Mouse (Mus musculus) ovary, postnatal 14 days (tissue): ENCODE data around the gene Ilf3.

Experiments
- DNase-seq: peaks from one replicate; pipeline ENCODE4 v3.0.0; 2022; ENCODE audit warnings: low spot score

The Ilf3 gene

DNA sequence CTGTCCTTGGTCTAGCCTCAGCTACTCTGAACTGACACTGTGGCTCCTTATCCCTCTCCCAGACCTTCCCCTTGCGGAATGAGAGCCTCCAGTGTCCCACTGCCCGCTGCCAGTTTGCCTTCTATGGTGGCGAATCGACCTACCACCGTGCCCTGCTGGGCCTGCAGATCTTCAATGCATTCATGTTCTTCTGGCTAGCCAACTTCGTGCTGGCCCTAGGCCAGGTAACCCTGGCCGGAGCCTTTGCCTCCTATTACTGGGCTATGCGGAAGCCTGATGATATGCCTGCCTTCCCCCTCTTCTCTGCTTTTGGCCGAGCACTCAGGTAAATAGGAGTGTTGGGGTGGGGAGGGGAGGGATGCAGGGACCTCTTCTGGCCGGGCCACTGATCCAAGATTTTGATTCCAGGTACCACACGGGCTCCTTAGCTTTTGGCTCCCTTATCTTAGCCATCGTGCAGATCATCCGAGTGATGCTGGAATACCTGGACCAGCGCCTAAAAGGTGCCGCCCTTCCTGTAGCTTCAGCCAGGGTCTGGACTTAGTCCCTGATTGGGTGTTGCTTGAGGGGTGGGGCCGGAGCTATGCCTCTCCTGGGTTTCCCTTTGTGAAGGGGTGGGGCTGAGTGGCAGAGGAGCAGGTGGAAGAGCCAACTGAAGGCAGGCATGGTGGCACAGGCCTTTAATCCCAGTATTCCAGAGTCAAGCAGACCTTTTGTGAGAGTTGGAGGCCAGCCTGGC is 20.9 kb upstream of the Ilf3 start:
- DNase-seq = no peak

DNA sequence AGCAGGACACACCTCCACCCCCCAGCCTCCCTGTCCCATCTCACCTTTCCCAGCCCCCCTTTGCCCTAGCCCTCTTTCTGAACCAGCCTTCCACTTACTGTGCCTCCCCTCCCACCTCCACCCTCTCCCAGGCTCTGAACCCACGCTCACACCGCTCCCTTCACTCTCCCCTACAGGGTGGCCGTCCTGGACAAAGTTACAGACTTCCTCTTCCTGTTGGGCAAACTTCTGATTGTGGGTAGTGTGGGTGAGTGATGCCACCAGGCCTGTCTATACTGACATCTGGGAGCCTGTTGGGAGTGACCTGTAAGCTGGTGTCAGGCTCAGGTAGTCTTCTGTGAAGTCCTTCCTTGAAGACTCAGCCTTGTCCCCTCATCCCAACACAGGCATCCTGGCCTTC is 19.5 kb upstream of the Ilf3 start:
- no peak for DNase-seq

DNA sequence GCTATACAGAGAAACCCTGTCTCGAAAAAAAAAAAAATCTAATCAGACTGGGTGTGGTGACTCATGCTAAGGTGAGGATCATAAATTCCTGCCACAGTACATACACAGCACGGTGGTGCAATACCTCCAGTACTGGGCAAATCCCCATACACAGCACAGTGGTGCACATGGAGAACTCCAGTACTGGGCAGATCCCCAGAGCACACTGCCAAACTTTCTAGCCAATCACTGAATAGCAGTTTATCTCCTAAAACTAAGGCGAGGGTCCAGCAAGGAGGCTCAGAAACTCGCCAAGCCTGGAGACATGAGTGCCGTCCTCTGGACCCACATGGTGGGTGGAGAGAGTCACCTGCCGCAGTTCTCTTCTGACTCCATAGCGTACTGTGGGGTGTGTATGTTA is 16.5 kb upstream of the Ilf3 start:
- DNase-seq = no peak

DNA sequence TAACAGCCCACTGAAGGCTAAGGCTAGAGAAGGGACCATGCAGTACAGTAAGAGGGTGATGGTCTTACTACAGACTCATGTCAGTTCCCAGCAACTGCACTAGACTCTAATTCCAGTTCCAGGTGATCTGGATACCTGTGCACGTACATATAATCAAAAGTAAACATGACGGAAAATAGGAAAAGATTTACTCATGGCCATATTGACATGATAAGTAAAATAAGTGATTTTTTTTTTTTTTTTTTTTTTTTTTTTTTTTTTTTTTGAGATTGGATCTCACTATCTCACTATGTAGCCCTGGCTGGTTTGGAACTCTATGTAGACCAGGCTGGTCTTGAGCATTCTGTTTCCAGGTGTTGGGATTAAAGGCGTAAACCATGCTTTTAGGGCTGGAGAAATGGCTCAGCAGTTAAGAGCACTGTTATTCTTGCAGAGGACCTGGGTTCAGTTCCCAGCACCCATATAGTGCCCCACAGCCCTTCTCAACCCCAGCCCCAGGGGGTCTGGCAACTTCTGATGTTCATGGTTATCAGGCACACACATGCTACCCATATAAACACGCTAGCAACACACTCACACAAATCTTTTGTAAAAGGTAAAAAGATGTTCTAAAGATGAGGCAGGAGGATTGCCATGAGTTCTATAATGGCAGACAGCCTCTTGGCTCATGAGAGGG is 15.8 kb upstream of the Ilf3 start:
- DNase-seq = no peak

DNA sequence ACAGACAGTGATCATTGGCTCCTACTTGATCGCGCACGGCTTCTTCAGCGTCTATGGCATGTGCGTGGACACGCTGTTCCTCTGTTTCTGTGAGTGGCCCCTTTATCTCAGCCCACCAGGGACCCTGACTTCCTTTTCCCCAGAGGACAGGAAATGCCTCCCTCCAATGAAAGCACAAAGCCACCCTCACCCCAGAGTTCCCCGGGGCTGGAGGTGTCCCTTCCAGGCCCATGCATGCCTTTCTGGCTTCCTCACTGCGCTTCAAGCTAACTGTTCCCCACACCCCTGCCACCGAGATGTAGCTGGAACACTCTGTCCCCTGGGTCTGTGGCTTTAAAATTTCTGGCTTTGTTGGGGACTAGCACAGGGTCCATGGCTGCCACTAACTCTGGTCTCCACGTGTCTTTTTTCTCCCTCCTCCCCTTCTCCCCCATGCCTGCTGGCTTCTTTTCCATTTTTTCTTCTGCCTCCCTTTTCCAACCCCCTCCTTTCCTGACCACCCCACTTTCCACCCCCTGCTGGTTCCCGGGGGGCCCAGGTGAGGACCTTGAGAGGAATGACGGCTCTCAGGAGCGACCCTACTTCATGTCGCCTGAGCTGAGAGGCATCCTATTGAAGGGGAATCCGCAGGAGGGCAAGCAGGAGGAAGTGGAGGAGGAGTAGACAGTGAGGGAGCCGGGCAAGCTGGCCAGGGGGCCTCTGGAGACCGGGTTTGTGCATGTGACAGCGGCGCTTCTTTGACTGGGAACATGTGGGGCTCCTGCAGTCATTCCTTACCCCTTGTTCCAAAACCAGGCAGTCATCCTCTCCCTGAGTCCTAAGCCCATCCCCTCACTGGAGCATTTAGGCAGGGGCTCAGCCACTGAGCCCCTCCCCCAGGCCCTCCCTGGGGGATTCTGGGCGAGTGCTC is 15.0 kb upstream of the Ilf3 start:
- no peak for DNase-seq

DNA sequence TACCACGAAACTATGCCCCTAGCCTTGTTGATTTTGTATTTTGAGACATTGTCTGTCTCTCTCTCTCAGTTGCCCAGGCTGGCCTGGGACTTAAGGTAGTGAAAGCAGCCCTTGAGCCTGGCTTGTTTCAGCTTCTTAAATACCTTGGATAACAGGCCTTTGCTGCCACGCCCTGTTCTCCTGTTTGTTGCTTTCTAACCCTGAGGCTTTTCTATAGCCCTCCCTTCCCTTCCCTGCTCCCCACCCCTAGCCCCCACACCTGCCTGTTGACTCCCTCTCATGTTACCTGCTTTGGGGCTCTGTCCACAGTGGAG is 14.3 kb upstream of the Ilf3 start:
- DNase-seq = no peak

DNA sequence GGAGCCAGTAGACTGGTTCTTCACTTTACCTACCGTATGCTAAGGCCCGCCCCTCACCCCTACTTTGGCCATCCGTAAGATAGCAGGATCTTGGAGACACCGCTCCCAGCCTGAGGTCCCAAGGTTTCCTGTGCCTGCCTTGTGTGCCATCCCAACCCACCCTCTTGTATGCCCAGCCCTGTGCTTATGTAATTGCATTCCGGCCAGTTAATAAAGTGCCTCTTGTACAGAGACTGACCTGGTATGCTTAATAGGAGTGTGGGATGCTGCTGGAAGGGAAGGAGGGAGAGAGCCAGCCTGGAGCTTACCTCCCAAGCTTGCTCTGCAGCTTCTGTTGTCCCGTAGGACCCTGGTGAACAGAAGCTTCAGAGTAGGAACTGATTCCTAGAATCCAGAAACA is 12.9 kb upstream of the Ilf3 start:
- DNase-seq = no peak

DNA sequence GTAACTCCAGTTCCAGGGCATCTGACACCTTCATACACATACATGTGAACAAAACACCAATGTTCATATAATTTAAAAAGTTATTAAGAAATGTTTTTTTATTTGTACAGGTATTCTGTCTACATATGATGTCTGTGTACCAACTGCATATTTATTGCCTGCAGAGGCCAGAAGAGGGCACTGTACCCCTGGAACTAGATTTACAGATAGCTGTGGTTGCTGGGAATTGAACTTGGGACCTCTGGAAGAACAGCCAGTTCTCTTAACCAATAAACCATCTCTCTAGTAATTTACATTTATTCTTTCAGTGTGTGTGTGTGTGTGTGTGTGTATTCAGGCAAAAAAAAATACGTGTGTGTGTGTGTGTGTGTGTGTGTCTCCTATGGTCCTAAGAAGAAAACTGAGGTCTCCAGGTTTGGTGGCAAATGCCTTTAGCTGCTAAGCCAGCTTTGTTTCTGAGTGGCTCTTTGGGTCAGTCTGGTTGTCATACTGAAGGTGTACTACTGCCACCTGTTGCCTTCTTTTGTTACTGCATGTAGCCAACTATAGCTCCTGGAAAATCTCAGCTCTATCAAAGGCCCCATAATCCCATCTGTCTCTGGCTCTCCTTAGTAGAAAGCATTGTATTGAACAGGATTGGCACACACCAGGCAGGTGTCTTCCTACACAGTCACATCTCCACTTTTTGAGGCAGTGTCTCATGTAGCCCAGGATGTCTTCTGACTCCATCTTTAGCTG is 10.5 kb upstream of the Ilf3 start:
- DNase-seq = peak; percentile 68

DNA sequence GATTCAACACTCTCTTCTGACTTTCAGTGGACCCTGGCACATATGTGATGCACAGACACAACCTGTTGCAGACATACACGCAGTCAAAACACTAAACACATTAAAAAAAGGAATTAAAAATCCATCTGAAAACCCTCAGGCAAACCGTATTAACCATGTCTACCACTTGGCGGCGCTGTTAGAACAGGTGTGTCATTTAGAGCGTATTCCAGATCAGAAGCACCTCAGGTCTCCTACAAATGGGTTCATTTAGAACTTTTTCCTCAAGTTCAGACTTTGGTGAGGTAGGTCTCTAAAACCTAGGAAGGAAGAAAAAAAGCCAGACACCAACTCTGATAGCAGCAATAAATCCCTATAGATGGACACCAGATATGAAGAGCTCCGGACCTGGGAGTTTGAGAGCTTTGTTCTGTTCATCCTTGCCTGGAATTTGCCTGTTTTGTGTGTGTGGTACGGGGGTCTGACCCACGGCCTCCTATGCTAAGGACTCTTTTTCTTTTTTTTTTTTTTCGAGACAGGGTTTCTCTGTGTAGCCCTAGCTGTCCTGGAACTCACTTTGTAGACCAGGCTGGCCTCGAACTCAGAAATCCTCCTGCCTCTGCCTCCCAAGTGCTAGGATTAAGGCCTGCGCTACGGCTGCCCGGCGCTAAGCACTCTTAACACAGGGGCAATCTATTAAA is 990 bp upstream of the Ilf3 start:
- peak; percentile 54 for DNase-seq

DNA sequence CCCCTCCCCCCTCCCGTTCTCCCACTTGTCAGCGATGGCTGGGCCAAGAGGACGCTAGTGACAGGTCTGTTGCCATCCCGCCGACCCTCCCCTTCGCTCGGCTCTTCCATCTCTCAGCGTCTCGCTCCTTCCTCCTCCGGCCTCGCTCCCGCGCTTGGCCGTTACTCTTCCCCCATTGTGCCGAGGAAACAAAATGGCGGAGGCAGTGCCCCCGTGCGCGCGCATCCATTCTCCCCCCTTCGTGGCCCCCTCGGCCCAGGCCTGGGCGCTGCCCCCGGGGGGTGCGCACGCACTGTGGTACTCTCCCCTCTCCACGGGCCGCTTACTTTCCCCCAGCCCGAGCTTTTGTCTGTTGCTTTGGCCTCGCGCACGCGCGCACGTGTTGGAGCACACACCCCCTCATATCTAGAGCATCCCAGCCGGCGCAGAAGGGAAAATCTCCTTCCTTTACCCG is 487 bp downstream of the Ilf3 start:
- peak; percentile 61 for DNase-seq

DNA sequence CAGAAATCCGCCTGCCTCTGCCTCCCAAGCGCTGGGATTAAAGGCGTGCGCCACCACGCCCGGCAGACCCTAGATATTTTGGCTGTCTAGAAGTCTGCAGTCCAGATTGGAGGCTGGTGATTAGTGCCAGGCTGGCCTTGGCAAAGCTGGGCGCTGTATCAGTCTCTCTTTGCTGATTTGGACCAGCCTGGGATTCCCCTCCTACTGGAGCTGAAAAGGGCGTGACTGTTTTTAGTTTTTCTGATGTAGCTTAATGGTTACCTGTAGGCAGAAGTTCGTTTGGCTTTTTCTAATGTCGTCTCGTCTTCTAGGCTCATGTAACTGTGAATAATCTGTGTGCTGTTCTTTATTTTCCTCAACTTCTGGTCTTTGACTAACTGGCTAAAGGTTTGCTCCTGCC is 1.4 kb downstream of the Ilf3 start:
- DNase-seq = no peak

DNA sequence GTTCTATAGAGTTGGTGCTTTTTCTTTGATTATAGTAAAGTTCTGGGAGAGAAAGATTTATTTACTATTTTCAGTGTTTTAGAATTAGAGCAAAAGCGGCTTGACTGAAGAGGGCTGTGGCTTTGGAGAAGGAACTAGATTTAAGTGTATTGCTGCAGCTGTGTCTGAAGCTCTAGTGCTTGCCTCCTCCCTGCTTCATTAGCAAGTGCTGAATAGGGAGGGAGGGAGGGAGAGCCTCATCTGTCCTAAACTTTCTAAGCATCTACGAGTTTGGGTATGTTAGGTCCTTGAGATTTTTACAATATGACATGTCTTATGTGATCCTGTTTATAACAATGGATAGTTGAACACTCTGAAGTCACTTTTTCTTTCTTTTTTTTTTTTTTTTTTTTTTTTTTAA is 3.2 kb downstream of the Ilf3 start:
- DNase-seq = no peak

DNA sequence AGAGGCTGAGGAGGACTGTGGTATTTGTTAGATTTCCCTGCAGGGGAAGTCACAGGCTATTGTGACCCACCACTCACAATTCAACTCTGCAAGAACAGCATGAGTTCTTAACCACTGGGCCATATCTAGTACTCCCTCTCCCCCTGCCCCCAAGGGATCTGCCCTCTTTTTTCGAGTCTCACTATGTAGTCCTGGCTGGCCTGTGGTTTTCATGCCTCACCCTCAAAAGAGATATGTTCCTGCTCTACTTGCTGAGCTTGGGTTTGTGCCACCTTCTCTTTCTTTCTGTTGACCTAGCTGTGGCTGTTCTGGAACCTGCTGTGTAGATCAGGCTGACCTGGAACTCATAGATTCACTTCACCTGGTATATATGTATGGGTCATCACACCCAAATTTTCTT is 4.8 kb downstream of the Ilf3 start:
- DNase-seq = no peak

DNA sequence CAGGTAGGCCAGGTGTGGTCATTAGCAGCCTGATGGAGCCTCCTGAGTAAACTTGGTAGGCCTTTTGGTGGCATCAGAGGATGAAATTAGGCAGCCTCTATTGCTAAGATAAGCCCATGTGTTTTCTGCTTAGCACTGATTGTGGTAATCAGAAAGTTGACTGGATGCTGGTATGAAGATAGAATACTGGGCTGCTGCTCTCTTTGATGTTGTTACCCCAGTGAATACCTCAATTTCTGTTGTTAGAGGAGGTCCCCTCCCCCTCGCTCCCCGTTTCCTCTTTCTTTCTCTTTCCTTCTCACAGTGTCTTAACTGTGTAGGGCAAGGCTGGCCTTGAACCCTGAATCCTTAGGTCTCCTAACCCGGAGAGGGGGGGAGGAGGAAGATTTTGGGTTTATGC is 11.5 kb downstream of the Ilf3 start:
- DNase-seq = no peak

DNA sequence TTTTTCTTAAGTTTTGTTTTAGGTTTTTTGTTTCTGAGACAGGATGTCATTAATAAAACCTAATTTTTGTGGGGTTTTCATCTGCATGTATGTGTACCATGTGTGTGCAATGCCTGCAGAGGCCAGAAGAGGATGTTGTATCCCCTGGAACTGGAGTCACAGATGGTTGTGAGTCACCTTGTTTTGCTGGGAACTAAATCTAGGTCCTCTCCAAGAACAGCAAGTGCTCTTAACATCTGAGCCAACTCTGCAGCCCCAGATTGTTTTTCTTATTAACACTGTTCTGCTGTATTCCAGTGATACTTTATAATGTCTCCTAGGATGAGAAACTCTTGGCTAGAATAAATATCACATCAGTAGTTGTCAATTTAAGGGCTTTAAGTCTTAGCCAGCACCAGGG is 13.2 kb downstream of the Ilf3 start:
- DNase-seq = no peak

DNA sequence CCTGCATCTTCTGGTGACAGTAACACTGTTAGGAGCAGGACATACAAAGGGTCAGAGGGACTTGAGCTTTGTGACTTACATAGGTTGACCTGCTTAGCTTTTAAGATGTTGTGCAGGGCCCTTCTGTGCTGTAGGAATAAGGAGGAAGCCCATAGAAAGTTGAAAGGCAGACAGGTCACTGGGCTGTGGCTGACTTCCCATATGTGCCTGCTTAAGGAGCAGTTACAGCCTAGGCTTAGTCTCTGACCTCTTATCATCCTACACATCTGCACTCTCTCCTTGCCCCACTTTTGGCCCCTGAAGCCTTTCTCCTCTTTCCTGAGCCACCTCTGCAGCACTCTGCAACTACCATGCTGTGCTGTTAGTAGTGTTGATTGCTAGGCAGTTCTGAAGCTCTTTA is 16.3 kb downstream of the Ilf3 start:
- no peak for DNase-seq

DNA sequence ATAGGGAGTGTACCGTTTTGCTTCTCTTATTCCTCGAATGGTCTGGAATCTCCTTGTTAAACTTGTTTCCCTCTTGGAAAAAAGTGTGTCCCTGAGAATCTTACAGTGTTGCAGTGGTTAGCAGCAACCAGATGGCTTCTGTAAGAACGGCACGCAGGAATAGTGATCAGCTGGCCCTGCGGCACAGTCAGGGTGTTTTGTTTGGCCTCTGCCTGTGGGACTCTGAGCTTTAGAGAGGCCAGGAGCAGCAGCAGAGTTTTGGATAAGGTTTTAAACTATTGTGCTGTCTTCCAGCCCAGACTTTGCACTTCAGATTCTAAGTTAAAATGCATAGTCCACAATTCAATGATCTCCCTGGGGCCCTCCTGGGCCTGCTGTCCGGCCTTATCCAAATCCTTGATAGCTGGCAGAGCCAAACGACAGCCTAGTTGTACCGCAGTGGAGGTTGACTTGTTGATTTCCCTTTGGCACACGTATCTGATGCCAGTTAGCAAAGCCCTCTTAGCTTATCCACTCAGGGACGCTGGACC is 25.0 kb downstream of the Ilf3 start:
- DNase-seq = no peak

DNA sequence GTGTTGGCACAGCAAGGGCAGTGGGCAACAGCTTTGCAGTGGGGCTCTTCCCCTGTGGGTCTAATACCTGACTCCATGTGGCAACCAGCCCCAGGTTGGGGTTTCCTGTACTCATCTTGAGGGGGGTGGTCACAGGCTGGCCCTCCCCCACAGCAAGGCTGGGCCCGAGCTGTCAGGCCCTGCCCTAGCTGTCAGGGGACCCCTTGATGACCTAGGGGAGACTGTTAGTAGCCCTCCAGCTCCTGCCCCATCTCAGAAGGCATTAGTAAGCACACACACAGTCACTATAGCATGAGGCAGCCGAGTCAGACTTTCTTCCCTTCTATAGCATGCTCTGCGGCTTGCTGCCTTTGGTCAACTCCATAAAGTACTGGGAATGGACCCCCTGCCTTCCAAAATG is 28.0 kb downstream of the Ilf3 start:
- DNase-seq = no peak

DNA sequence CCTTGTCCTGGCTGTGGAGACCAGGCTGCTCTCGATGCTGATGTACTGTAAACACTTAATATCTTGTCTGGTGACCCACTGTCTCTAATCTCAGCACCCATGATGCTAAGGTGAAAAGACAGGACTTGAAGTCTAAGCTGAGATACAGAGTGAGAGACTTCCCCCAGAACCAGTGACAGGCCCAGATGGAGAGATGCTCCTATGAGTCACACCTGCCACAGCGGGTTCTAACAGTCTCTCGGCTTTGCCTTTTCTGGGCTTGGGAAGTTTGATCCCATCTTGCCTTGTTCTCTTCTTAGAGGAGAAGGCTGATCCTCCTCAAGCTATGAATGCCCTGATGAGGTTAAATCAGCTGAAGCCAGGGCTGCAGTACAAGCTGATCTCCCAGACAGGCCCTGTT is 29.5 kb downstream of the Ilf3 start:
- DNase-seq = no peak

DNA sequence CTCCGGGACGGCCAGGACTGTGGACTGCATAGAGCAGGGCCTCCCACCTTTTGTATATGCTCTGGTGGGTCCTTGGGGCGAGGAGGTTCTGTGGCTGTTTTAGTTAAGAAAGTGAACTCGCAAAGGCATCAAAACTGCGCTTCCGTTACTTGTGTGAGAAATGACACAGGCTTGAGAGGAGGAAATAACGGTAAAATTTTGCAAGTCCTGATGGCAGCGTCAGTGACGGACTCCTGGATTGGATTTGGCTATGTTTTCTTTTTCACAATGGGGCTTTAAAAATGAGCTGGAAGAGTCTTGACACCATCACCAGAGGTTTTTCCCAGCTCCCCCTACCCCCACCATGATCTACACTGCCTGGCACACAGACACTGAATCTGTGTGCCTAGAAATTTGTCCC is 33.4 kb downstream of the Ilf3 start:
- no peak for DNase-seq

DNA sequence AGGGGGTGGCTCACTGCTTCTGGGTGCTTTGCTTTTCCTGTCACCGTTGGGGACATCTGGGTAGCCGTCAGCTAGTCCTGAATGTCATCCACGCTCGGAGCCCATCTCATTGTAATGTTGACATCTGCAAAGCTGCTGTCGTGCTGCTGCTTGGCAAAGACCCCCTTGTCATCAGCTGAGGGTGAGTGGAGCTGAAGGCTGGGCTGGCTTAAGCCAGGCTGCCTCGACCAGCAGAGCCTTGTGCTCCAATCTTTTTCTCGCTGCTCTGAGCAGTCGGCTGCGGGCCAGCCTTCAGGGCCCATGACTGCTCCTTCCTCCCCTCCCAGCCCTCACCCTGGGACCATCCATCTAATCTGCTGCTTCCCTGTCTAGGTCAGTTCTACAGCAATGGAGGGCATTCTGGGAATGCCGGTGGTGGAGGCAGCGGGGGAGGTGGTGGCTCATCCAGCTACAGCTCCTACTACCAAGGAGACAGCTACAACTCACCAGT is 35.1 kb downstream of the Ilf3 start:
- no peak for DNase-seq
